Mouse (Mus musculus) forebrain, embryonic 11.5 days (tissue): Measurements from ENCODE around the gene Chrna9. TPM values are rescaled to one million over a fixed set of nuclear protein-coding genes. Genes with fewer than 3 reads are reported as not detected.
A peak's percentile ranks its signal among the peaks of the same experiment; 100 is the strongest.

Source experiments
- ATAC-seq: fragments of 200-750 bp; cut with Nextera tagmentation; replicated peaks from 2 replicates; pipeline ENCODE4 v1.8.0; 2017; ENCODE audit warnings: moderate TSS enrichment; ENCODE audit not compliant: low FRiP score
- DNase-seq: peaks from one replicate; pipeline ENCODE4 v3.0.0-alpha.2; 2017; ENCODE audit warnings: low spot score
- H3K27ac ChIP-seq: fragments of 300-500 bp; sonication (generic); 2 replicates; pipeline ENCODE4 v1.5.1; 2014; ENCODE audit warnings: low read depth, low read length
- H3K27me3 ChIP-seq: fragments of 300-500 bp; sonication (generic); 2 replicates; pipeline ENCODE4 v1.6.1; 2014; ENCODE audit warnings: mild to moderate bottlenecking, low read length, mixed read lengths; ENCODE audit not compliant: control insufficient read depth, insufficient read depth
- H3K36me3 ChIP-seq: fragments of 300-500 bp; sonication (generic); 2 replicates; pipeline ENCODE4 v1.6.1; 2014; ENCODE audit warnings: mild to moderate bottlenecking, low read length, moderate library complexity, mixed read lengths; ENCODE audit not compliant: control insufficient read depth, insufficient read depth
- H3K4me1 ChIP-seq: fragments of 300-500 bp; sonication (generic); replicated peaks from 2 replicates; pipeline ENCODE4 v1.6.1; 2014; ENCODE audit warnings: low read length, mixed read lengths; ENCODE audit not compliant: control insufficient read depth, insufficient read depth
- H3K4me2 ChIP-seq: fragments of 300-500 bp; sonication (generic); 2 replicates; pipeline ENCODE4 v1.6.1; 2014; ENCODE audit warnings: low read depth, mild to moderate bottlenecking, low read length, moderate library complexity, mixed read lengths; ENCODE audit not compliant: severe bottlenecking
- H3K4me3 ChIP-seq: fragments of 300-500 bp; sonication (generic); 2 replicates; pipeline ENCODE4 v1.5.1; 2014; ENCODE audit warnings: low read depth, low read length
- H3K9ac ChIP-seq: fragments of 300-500 bp; sonication (generic); 2 replicates; pipeline ENCODE4 v1.6.1; 2014; ENCODE audit warnings: low read length
- H3K9me3 ChIP-seq: fragments of 300-500 bp; sonication (generic); 2 replicates; pipeline ENCODE4 v1.6.1; 2016; ENCODE audit warnings: low read length, mixed read lengths; ENCODE audit not compliant: control insufficient read depth
- WGBS: fragments of 180-500 bp; shearing (Covaris S2); extraction: QIAGEN DNeasy Blood & Tissue Kit; methylation state at CpG from one replicate; pipeline ENCODE4 v1.1.7; 2014; 5-methylcytosine and 5-hydroxymethylcytosine counted together
- polyA plus RNA-seq: library from polyadenylated mRNA; unstranded; fragments of >200 nt; fragmentation: Nextera tagmentation; extraction: Ambion mirVana; gene quantifications from 2 replicates; pipeline ENCODE4 v1.2.1, GENCODE M21; 2014

Gene Chrna9
- polyA plus RNA-seq, 1 experiment from 2014 or later, result not detected

DNA sequence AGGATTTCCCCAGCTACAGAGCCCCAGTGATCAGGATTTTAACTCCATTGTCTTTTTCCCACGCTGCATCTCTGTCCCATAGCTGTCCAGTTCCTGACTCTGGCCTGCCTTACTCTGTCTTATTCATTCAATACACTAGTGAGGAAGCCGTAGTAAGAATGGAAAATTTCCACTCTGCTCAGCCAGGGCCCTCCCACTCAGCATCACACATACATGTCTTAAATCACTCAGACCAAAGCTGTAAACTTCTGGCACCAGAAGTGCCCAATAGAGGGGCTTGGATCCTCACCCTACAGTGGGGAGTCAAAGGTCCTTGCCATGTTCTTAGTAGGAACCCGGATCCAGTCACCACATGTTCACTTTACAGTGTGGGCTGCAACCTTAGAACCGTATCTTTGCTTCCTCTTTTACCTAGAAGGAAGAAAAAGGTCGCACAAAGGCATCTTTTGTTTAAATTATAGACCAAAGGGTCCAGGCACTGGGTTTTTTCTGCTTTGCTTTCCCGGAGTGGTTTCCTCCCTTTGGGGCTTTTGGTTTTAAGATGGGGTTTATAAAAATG is 65.9 kb downstream of the Chrna9 start:
- Histone ChIP-seq H3K36me3 (no peaks in the 10 kb centered on the region), H3K27ac (no peak overlapping the region), H3K4me2 (no peak overlapping the region), H3K9ac (no peak overlapping the region), H3K4me3 (no peak overlapping the region), H3K4me1 (no peaks in the 10 kb centered on the region), H3K9me3 (no peaks in the 10 kb centered on the region), H3K27me3 (no peaks in the 10 kb centered on the region)
- ATAC-seq (no peak), DNase-seq (no peak)
- 82% methylated on average over 6 of the region's 6 CpGs for WGBS

DNA sequence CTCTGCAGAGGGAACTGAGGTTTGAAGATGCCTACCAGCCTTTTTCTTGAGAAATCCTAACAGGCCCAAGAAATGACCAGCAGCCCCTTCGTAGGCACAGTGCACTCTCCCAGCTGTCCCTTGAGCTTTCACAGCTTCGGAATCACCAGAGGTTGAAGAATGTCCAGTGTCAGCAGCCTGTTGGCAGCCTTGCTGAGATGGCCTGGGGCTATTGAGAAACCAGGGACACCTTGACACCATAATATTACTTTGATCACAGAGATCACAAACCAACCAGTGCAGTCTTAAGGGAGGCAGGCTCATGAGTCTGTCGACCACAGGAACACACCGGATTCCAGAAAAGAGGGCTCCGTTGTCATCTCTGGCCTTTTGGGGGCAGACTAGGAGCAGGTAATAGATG is 66.5 kb downstream of the Chrna9 start:
- ATAC-seq, result no peak
- WGBS, result 82% methylated on average over 5 of the region's 5 CpGs
- H3K27ac ChIP-seq, result no peak overlapping the region

DNA sequence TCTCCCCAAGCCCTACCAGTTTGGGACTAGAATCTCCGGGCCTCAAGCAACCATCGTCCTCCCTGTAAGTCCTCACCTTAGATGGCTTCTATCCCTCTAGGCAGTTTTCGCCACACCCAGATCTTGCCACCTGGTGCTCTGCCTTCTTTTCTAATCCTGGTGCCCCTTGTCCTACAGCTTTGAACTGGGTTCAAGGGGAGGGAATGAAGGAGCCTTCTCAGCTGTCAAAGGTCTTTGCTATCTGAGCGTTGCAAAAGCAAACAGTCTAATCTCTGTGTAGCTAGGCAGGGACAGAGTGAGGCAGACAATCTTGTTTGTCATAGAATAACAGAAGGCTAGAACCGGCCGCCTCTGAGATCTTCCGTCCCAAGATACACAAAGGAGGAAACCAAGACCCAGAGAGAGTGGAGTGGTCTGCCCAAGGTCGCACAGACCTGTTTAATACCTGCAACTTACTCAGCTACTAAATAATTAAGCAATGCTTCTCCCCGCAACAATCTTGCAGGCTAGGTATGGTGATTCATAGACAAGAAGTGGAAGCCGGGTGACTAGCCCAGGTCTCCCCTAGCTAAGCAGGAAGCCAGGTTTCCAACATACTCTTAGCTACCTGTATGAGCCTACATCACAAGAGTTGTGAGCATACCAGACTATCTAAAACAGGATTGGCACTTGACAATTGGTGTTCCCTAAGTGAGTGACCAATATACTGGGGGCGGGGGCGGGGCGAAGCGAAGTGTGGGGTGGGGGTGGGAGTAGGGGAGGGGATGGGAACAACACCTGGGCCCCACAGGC is 69.6 kb downstream of the Chrna9 start, which contains the start of gene 9130230L23Rik:
TSS of gene 9130230L23Rik (minus strand) at position 152 of the 792 bp plus-strand sequence.
- peak; percentile 35 for DNase-seq
- Histone ChIP-seq H3K9ac (no peak within 1 kb of the TSS), H3K9me3 (no peaks in the 10 kb centered on the region), H3K4me2 (no peak within 1 kb of the TSS), H3K36me3 (no peaks in the 10 kb centered on the region), H3K27ac (no peak within 1 kb of the TSS), H3K4me1 (no peaks in the 10 kb centered on the region), H3K4me3 (no peak within 1 kb of the TSS), H3K27me3 (no peaks in the 10 kb centered on the region)
- 79% methylated on average over 14 of the region's 14 CpGs for WGBS
- no peak for ATAC-seq

More for the DNA sequence above, 66.5 kb downstream of the Chrna9 start:
- H3K9ac ChIP-seq, result no peak overlapping the region
- no peaks in the 10 kb centered on the region for H3K4me1 ChIP-seq
- H3K27me3 ChIP-seq, result no peaks in the 10 kb centered on the region
- peak; percentile 30 for DNase-seq
- H3K4me2 ChIP-seq, result no peak overlapping the region
- H3K4me3 ChIP-seq, result no peak overlapping the region
- H3K9me3 ChIP-seq, result no peaks in the 10 kb centered on the region
- no peaks in the 10 kb centered on the region for H3K36me3 ChIP-seq

DNA sequence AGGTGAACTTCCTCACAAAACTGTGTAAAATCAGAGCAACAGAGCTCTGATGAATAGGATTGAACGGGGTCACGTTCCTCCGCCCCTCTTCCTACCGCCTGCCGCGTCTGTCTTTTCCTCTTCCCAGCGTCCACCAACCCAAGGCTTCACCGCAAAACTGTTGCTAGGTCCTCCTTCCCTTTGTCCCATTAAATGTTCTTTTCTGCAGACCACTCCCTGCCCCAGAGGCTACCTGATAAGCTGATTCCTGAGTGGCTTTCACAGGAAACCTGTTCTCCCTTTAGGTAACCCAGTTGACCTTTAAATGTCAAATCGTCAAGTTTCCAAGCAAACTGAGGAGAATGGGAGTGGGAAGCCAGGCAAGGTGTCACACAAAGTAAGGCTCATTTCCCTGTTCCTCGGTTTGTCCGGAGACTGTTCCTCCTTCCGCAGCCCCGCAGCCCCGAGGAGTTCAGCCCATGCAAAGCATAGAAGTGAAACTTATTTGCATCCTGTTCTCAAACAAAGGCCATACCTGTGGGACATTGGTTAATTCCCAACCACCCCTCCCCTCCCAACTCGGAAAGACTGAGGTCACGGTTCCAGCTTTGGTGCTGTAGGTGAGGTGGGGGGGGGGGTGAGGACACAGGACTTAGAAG is 70.4 kb downstream of the Chrna9 start:
- Histone ChIP-seq H3K4me1 (no peaks in the 10 kb centered on the region), H3K4me3 (no peak overlapping the region), H3K4me2 (no peak overlapping the region), H3K27ac (no peak overlapping the region), H3K36me3 (no peaks in the 10 kb centered on the region), H3K27me3 (no peaks in the 10 kb centered on the region), H3K9ac (no peak overlapping the region), H3K9me3 (no peaks in the 10 kb centered on the region)
- ATAC-seq, result no peak
- WGBS, result 45% methylated on average over 16 of the region's 16 CpGs
- DNase-seq, result peak; percentile 28

DNA sequence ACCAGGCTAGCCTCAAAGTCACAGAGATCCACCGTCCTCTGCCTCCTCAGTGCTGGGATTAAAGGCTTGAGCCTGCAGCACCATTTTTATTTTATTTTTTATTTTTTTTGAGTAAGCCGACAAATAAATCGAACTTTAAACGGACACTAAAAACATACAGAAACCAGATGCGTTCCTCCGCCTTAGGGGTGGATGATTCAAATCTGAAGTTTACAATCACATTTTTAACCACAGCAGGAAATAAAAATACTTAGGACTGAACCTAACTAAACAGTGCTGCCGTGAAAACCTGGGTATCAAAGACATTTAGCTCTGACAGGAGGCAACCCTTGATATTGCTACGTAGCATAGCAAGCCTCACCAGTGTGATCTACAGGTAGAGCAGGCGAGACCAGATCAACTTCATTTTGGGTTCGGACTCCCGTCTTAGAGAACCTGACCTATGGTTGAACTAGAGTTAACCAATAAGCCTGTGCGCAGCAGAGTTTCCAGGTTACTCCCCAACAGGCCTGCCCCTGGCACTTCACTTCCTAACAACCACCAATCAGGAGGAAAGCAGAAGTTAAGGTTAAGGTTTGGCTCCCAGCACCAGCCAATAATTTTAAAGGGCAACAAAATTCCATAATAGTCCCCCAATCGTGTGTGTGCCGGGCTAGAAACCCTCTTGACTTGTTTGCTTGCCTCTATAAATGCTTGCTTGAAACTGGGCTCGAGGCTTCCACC is 73.7 kb downstream of the Chrna9 start:
- DNase-seq (no peak), ATAC-seq (no peak)
- H3K9ac ChIP-seq, result no peak overlapping the region
- H3K27ac ChIP-seq, result no peak overlapping the region
- H3K9me3 ChIP-seq, result no peaks in the 10 kb centered on the region
- no peaks in the 10 kb centered on the region for H3K36me3 ChIP-seq
- 91% methylated on average over 15 of the region's 15 CpGs for WGBS
- no peaks in the 10 kb centered on the region for H3K4me1 ChIP-seq
- H3K4me2 ChIP-seq, result no peak overlapping the region
- no peaks in the 10 kb centered on the region for H3K27me3 ChIP-seq
- H3K4me3 ChIP-seq, result no peak overlapping the region

DNA sequence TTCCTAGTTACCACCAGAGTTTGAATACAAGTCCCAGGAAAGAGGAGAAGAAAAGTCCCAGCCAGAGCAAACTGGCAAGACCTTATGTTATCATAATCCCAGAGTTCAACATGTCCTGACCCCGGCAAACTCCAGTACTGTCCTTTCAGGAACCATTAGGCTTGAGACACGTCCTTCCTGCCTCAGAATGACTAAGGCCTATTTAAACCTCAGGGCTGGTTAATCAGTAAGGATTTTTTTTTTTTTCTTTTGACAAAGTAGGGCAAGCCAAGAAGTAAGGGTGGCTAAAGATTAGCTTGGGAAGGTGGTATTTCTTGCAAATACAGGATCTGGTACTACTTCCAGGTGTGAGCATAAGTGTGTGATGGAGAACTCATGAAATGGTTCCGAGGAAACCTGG is 79.3 kb downstream of the Chrna9 start:
- Histone ChIP-seq H3K4me2 (no peak overlapping the region), H3K9ac (no peak overlapping the region), H3K9me3 (no peaks in the 10 kb centered on the region), H3K4me3 (no peak overlapping the region), H3K27ac (no peak overlapping the region), H3K4me1 (no peaks in the 10 kb centered on the region), H3K27me3 (no peaks in the 10 kb centered on the region), H3K36me3 (no peaks in the 10 kb centered on the region)
- DNase-seq, result no peak
- no peak for ATAC-seq
- WGBS, result 81% methylated on average over 3 of the region's 3 CpGs

DNA sequence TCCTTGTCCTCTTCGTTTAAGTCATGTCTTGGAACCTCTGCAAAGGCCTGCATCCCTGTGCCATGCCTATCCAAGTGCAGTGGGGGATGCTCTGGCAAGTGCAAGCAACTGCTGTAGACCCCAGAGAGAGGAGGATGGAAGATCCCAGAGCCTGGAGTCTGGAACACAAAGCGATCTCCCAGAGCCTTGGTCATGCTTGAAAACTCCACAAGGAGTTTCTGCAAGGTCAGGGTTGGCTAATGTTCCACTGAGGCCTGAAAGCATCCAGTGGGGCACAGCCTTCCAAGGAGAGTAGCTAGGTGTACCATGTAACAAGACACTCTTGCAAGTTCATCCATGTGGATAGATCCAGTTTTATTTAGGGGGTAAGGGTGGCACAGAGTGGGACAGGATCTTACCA is 79.7 kb downstream of the Chrna9 start:
- Histone ChIP-seq H3K9me3 (no peaks in the 10 kb centered on the region), H3K36me3 (no peaks in the 10 kb centered on the region), H3K27ac (no peak overlapping the region), H3K4me1 (no peaks in the 10 kb centered on the region), H3K27me3 (no peaks in the 10 kb centered on the region), H3K9ac (no peak overlapping the region), H3K4me3 (no peak overlapping the region), H3K4me2 (no peak overlapping the region)
- WGBS, result 82% methylated on average over 2 of the region's 2 CpGs
- ATAC-seq (no peak), DNase-seq (no peak)

DNA sequence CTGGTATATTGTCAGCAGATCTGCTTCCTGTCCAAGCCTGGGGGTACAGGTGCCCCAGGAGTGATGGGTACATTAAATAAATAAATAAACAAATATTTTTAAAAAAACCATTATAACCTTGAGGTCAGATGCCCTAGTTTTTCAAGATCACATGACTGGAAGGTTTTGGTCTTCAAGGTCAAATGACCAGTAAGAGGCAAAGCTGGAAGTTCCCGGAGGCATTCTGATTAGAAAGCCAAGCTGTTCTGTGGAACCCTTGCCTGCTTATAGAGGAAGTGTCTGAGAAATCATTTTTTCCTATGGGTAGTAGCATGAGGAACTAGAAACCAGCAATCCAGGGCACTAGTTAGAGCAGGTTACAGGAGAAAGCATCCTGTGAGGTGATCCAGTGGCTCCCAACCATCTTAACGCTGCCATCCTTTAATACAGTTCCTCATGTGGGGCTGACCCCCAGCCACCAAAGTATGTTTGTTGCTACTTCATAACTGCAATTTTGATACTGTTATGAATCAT is 80.8 kb downstream of the Chrna9 start:
- H3K4me1 ChIP-seq, result no peaks in the 10 kb centered on the region
- no peak for DNase-seq
- no peak for ATAC-seq
- no peak overlapping the region for H3K4me3 ChIP-seq
- no peak overlapping the region for H3K9ac ChIP-seq
- no peak overlapping the region for H3K4me2 ChIP-seq
- no peaks in the 10 kb centered on the region for H3K36me3 ChIP-seq
- no peaks in the 10 kb centered on the region for H3K27me3 ChIP-seq
- no peaks in the 10 kb centered on the region for H3K9me3 ChIP-seq
- no peak overlapping the region for H3K27ac ChIP-seq
- WGBS, result 92% methylated on average over 2 of the region's 2 CpGs
